Mouse (Mus musculus): Measurements from ENCODE around the gene Trim44. TPM values are rescaled to one million over a fixed set of nuclear protein-coding genes. Genes with fewer than 3 reads are reported as not detected.

Gene Trim44
- polyA plus RNA-seq, 1 experiment: 0.30 TPM

GRCm38 (mm10) chr2:102399864-102400604 is 7.6 kb downstream of the Trim44 start:
- H3K36me3 ChIP-seq (ENCODE audit: control insufficient read depth): peaks cover 3% of the 10 kb centered on the region
- peaks cover 8% of the 10 kb centered on the region; the same call in 1 of the 2 replicates for H3K9me3 ChIP-seq (ENCODE audit: control insufficient read depth, low read length)
- peak overlapping the region; percentile 71 for H3K4me3 ChIP-seq (replicated peaks)
- TF ChIP-seq TAL1 (IDR thresholded peaks at IDR 0.05; ENCODE audit: low read length) (no peak), GATA1 (IDR thresholded peaks at IDR 0.05; ENCODE audit: low read length) (no peak)
- H3K4me1 ChIP-seq (ENCODE audit: control insufficient read depth): peaks cover 31% of the 10 kb centered on the region
- peaks cover 14% of the 10 kb centered on the region for H3K27me3 ChIP-seq (ENCODE audit: control insufficient read depth)

- H3K36me3 ChIP-seq (ENCODE audit: control insufficient read depth): peaks cover 3% of the 10 kb centered on the region
- TF ChIP-seq TAL1 (IDR thresholded peaks at IDR 0.05; ENCODE audit: low read length): no peak
- TF ChIP-seq GATA1 (IDR thresholded peaks at IDR 0.05; ENCODE audit: low read length): no peak
- H3K9me3 ChIP-seq (ENCODE audit: control insufficient read depth, low read length): peaks cover 8% of the 10 kb centered on the region; the same call in 1 of the 2 replicates
- H3K27me3 ChIP-seq (ENCODE audit: control insufficient read depth): peaks cover 13% of the 10 kb centered on the region
- no peak overlapping the region for H3K4me3 ChIP-seq (replicated peaks)
- H3K4me1 ChIP-seq (ENCODE audit: control insufficient read depth): peaks cover 32% of the 10 kb centered on the region
These were observed 11.1 kb downstream of the Trim44 start for GRCm38 (mm10) chr2:102396493-102396892.

GRCm38 (mm10) chr2:102393457-102393856 is 14.2 kb downstream of the Trim44 start:
- no peaks in the 10 kb centered on the region for H3K27me3 ChIP-seq (ENCODE audit: control insufficient read depth)
- no peaks in the 10 kb centered on the region for H3K36me3 ChIP-seq (ENCODE audit: control insufficient read depth)
- TF ChIP-seq GATA1 (IDR thresholded peaks at IDR 0.05; ENCODE audit: low read length) (no peak), TAL1 (IDR thresholded peaks at IDR 0.05; ENCODE audit: low read length) (no peak)
- H3K4me3 ChIP-seq (replicated peaks): no peak overlapping the region
- H3K9me3 ChIP-seq (ENCODE audit: control insufficient read depth, low read length): no peaks in the 10 kb centered on the region
- peaks cover 8% of the 10 kb centered on the region for H3K4me1 ChIP-seq (ENCODE audit: control insufficient read depth)

GRCm38 (mm10) chr2:102385328-102385902 is 22.2 kb downstream of the Trim44 start:
- H3K27me3 ChIP-seq (ENCODE audit: control insufficient read depth): no peaks in the 10 kb centered on the region
- no peak overlapping the region for H3K4me3 ChIP-seq (replicated peaks)
- H3K9me3 ChIP-seq (ENCODE audit: control insufficient read depth, low read length): no peaks in the 10 kb centered on the region
- peaks cover 3% of the 10 kb centered on the region; the same call in 1 of the 2 replicates for H3K4me1 ChIP-seq (ENCODE audit: control insufficient read depth)
- TF ChIP-seq GATA1 (IDR thresholded peaks at IDR 0.05; ENCODE audit: low read length) (no peak), TAL1 (IDR thresholded peaks at IDR 0.05; ENCODE audit: low read length) (no peak)
- no peaks in the 10 kb centered on the region; the same call in 1 of the 2 replicates for H3K36me3 ChIP-seq (ENCODE audit: control insufficient read depth)

- H3K36me3 ChIP-seq (ENCODE audit: control insufficient read depth): no peaks in the 10 kb centered on the region; the same call in 1 of the 2 replicates
- H3K27me3 ChIP-seq (ENCODE audit: control insufficient read depth): no peaks in the 10 kb centered on the region
- no peak overlapping the region for H3K4me3 ChIP-seq (replicated peaks)
- peaks cover 3% of the 10 kb centered on the region; the same call in 1 of the 2 replicates for H3K4me1 ChIP-seq (ENCODE audit: control insufficient read depth)
- no peak for TF ChIP-seq TAL1 (IDR thresholded peaks at IDR 0.05; ENCODE audit: low read length)
- TF ChIP-seq GATA1 (IDR thresholded peaks at IDR 0.05; ENCODE audit: low read length): no peak
- H3K9me3 ChIP-seq (ENCODE audit: control insufficient read depth, low read length): no peaks in the 10 kb centered on the region
These were observed 23.1 kb downstream of the Trim44 start for GRCm38 (mm10) chr2:102384496-102384895.

GRCm38 (mm10) chr2:102384057-102384456 is 23.6 kb downstream of the Trim44 start:
- Histone ChIP-seq H3K4me1 (ENCODE audit: control insufficient read depth) (peaks cover 3% of the 10 kb centered on the region; the same call in 1 of the 2 replicates), H3K9me3 (ENCODE audit: control insufficient read depth, low read length) (no peaks in the 10 kb centered on the region), H3K36me3 (ENCODE audit: control insufficient read depth) (no peaks in the 10 kb centered on the region; the same call in 1 of the 2 replicates), H3K4me3 (replicated peaks) (no peak overlapping the region), H3K27me3 (ENCODE audit: control insufficient read depth) (no peaks in the 10 kb centered on the region)
- no peak for TF ChIP-seq GATA1 (IDR thresholded peaks at IDR 0.05; ENCODE audit: low read length)
- TF ChIP-seq TAL1 (IDR thresholded peaks at IDR 0.05; ENCODE audit: low read length): no peak

GRCm38 (mm10) chr2:102383069-102383834 is 24.4 kb downstream of the Trim44 start:
- Histone ChIP-seq H3K4me3 (replicated peaks) (no peak overlapping the region), H3K9me3 (ENCODE audit: control insufficient read depth, low read length) (no peaks in the 10 kb centered on the region), H3K4me1 (ENCODE audit: control insufficient read depth) (peaks cover 3% of the 10 kb centered on the region; the same call in 1 of the 2 replicates), H3K27me3 (ENCODE audit: control insufficient read depth) (no peaks in the 10 kb centered on the region), H3K36me3 (ENCODE audit: control insufficient read depth) (no peaks in the 10 kb centered on the region; the same call in 1 of the 2 replicates)
- TF ChIP-seq TAL1 (IDR thresholded peaks at IDR 0.05; ENCODE audit: low read length): no peak
- no peak for TF ChIP-seq GATA1 (IDR thresholded peaks at IDR 0.05; ENCODE audit: low read length)

- no peaks in the 10 kb centered on the region for H3K9me3 ChIP-seq (ENCODE audit: control insufficient read depth, low read length)
- H3K27me3 ChIP-seq (ENCODE audit: control insufficient read depth): no peaks in the 10 kb centered on the region
- H3K4me3 ChIP-seq (replicated peaks): no peak overlapping the region
- TF ChIP-seq GATA1 (IDR thresholded peaks at IDR 0.05; ENCODE audit: low read length) (no peak), TAL1 (IDR thresholded peaks at IDR 0.05; ENCODE audit: low read length) (no peak)
- peaks cover 3% of the 10 kb centered on the region; the same call in 1 of the 2 replicates for H3K4me1 ChIP-seq (ENCODE audit: control insufficient read depth)
- H3K36me3 ChIP-seq (ENCODE audit: control insufficient read depth): no peaks in the 10 kb centered on the region; the same call in 1 of the 2 replicates
These were observed 25.1 kb downstream of the Trim44 start for GRCm38 (mm10) chr2:102382519-102382918.

All from erythroblast, embryonic 14.5 days (primary cell).